Mouse (Mus musculus) gastrocnemius, postnatal 36 days (tissue): ENCODE data around the gene Usp13. TPM values are rescaled to one million over a fixed set of nuclear protein-coding genes. Genes with fewer than 3 reads are reported as not detected.

ENCODE experiments used
- DNase-seq, 2 experiments: peaks; one replicate each; pipeline ENCODE4 v3.0.0; 2022
- intact Hi-C: fragments of 180-260 bp; cut with DNase I; formaldehyde crosslinking; loops from one replicate; pipeline ENCODE4 v1.15.1; 2025
- total RNA-seq, 2 experiments: library from RNA; stranded (reverse); gene quantifications; 2 replicates each; pipeline ENCODE4 v1.2.3; 2021

Gene Usp13
- total RNA-seq, 2 experiments from 2014 or later, result 211 to 213 TPM

GRCm38 (mm10) chr3:32908400-32908799 lies 91.1 kb downstream of the Usp13 start:
- DNase-seq, result no peak
- intact Hi-C loops, result loop anchor here (5.0 kb wide), 1 partner anchor 161 kb away; no protein-coding TSS in a partner anchor

- intact Hi-C loops, result no loop called here
- DNase-seq, result no peak
These were observed 92.8 kb downstream of the Usp13 start for GRCm38 (mm10) chr3:32910071-32910551.

- DNase-seq, result no peak
- intact Hi-C loops, result no loop called here
These were observed 106.8 kb downstream of the Usp13 start for GRCm38 (mm10) chr3:32924168-32924567.

DNA sequence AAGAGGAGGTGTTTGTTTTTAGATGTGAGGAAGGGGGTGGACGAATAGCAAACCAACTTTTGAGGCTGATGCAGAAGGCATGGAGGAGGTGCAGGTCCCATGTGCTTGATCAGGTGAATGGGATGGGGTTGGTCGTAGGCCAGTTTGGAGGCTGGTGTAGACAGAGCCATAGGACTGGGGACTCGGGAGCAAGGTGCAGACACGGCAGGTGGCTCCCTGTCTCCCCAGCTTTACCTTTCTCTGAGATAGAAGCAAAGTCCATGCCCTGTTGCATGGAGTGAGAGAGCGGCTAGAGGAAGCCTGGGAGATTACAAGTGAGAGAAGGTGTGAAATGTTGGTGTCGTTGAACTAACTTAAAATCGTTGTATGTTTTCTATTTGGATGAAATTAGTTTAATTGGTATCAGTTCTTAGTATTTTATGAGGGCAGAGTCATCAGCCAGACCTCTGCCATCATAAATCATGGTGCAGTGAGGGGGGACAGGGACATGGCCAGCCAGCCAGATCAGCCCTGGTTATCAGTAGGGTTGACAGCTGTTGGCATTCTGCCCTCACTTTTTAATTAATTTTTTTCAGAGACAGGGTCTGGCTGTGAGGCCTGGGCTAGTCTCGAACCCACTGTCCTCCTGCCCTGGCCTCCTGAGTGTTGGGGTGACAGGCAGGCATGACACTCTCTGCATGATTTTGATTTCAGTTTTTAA lies 122.6 kb downstream of the Usp13 start:
- no peak for DNase-seq
- intact Hi-C loops, result no loop called here

DNA sequence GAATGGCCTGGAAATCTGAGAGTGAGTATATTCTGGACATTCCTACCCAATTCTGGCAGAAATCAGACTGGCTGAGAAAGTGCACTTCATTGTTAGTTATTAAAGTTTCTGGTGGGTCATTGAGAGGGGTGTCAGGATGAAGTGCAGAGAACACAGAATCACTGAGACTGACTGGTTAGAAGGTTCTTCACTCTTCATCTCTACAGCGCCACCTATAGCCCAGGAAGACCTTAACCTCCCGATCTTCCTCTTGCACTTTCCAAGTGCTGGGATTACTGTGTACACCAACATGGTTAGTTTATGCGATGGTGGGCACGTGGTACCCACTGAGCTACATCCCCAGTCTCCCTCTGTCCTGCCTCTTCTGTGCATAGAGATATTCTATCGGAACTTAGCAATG lies 130.1 kb downstream of the Usp13 start:
- no peak for DNase-seq
- intact Hi-C loops, result no loop called here

DNA sequence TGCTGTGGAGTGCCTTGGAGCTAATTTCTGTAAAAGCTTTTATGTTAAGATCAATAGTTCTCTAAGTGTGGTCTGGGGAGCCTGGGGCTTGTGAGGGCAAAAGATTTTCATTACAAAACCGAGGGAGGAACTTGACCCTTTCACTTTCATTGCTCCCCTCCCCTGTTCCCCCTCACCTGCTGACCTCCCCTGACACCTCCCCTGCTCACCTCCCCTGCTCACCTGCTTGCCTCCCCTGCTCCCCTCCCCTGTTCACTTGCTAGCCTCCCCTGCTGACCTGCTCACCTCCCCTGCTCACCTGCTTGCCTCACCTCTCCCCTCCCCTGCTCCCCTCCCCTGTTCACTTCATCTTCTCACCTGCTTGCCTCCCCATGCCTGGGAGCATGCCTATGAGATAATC lies 134.0 kb downstream of the Usp13 start:
- intact Hi-C loops, result no loop called here

DNA sequence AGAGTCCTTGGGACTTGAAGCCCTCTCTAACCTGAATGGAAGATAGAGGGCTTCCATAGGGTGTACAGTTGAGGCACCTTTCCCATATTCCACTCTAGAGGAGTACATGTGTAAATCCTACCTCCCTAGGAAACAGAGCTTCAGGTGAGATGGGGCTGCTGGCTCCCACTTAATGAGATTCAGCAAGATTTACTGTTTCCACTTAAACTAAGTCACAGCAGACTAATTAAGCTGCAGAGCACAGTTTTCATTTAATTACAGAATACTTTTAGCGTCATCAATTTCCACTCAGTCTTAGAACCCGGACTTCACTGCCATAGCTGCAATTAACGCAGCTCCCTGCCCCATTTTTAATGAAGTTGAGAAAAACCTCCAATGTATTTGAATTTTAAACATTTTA lies 144.1 kb downstream of the Usp13 start:
- DNase-seq, result no peak
- intact Hi-C loops, result no loop called here

More for the DNA sequence above, 134.0 kb downstream of the Usp13 start:
- no peak for DNase-seq

DNA sequence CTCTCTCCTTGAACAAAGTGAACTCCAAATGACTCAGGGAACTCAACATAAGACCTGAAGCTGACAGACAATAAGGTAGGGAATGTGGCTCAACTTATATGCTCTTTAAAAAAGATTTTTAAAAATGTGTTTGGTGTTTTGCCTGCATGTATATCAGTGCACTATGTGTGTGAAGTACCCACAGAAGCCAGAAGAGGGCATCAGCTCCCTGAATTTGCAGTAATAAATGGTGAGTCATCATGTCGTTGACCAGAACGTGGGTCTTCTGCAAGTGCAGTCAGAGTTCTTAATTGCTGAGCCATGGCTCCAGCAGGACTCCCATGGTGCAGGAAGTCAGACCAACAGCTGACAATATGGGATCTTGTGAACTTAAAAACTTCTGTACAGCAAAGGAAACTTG lies 148.2 kb downstream of the Usp13 start:
- DNase-seq, result no peak
- intact Hi-C loops, result no loop called here

DNA sequence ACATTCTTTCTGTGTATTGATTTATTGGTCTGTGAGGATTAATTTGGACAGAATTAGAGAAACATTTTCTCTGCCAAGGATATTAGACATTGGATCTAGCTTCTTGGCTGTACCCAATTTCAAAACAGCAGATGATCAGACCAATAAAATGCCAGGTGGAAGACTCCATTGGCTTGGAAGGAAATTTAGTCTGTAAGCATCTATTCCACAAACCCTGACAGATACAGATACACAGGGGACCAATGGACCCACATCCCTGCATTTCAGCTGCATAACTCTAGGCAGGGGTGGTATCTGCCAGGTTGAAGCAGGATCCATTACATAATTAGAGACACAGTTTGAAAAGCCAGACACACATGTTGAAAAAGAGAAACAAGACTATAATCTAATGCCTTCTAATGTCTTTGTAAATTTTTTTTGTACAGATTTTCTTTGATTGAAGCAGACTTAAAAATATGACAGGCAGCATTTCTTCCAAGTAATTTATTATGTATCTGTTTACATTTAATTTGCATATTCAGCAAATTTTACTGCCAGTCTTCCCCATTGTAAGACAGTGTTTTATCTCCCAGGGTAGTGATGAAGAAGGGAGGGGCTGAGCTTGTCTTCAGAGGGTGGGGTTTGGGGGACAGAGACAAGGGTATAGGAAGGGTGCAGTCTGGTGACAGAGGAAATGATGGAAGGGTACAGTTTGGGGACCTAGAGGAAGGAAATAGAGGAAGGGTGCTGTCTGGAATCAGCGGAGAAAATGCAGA lies 151.5 kb downstream of the Usp13 start:
- no peak for DNase-seq
- intact Hi-C loops, result no loop called here

DNA sequence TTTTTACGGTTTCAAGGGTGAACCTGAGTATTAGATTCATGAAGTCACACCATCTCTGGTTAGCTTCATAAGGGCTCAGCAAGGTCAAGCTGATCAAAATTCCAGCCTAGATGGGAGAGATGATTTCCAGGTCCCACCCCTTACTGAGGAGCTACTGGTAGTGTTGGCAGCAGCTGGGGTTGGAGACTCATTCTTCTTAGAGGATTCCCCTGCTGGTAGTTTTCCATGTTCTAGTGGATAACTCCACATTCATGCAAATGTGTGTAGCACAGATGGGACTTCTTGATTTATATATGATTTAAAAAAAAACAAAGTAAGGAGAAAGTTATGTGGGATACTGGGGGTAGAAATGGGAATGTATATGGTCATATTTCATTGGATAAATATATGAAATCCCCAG lies 152.9 kb downstream of the Usp13 start:
- DNase-seq, result no peak
- intact Hi-C loops, result no loop called here

DNA sequence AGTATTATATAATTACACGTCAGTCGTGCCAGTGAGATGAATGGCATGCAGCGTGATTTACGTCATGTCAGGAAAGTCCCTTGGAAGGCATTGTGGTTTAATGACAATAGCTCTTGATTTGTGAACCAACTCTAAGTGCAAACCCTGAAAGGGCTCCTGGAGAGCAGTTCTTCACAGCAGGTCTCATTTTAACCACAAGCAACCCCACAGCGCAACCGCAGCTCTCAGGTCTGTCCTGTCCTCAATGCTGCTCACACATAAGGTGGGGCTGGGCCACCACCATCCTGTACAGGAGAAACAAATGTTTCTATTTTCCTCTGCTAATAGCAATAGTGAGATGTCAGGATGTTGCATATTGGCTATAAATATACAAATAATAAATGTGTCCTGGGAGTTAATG lies 161.9 kb downstream of the Usp13 start:
- intact Hi-C loops, result no loop called here
- no peak for DNase-seq

DNA sequence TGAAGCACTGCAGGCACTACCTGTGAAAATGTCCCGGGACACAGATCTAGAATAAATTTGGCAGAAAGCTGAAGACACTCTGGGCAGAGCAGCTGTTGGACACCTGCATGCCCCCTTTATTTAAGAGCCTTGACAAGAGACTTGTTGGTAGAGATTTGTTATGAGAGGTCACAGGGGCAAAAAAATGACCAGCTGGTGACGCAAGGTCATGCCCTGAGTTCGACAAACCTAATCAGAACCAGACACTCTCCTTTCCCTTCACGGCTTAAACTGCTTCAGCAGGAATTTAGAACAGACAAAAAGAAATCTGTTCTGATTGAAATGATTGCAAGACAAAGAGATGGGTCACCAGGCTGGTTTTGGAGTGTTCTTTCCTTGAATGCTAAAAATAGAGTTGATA lies 162.6 kb downstream of the Usp13 start:
- DNase-seq, result no peak
- intact Hi-C loops, result no loop called here

GRCm38 (mm10) chr3:32985141-32985540 lies 167.8 kb downstream of the Usp13 start:
- no peak for DNase-seq
- intact Hi-C loops, result no loop called here

Other genes with a start within 250 kb of the Usp13 start
- gene Gnb4, start 201.0 kb upstream of the Usp13 start, total RNA-seq, result 1 to 10 TPM; 4.6 to 5.7 TPM
- gene Actl6a, start 111.2 kb upstream of the Usp13 start, total RNA-seq, result 10 to 100 TPM; 12.4 to 13.8 TPM
- gene Ndufb5, start 80.6 kb upstream of the Usp13 start, total RNA-seq, result 100 to 1,000 TPM; 610 to 618 TPM
- 10 to 100 TPM; 28.7 to 30.1 TPM for gene Mrpl47, start 79.9 kb upstream of the Usp13 start, total RNA-seq